Mouse (Mus musculus): ENCODE data around the gene Thpo. TPM values are rescaled to one million over a fixed set of nuclear protein-coding genes. Genes with fewer than 3 reads are reported as not detected.

Thpo gene
- polyA plus RNA-seq, 1 experiment from 2014 or later = 0.43 TPM

DNA sequence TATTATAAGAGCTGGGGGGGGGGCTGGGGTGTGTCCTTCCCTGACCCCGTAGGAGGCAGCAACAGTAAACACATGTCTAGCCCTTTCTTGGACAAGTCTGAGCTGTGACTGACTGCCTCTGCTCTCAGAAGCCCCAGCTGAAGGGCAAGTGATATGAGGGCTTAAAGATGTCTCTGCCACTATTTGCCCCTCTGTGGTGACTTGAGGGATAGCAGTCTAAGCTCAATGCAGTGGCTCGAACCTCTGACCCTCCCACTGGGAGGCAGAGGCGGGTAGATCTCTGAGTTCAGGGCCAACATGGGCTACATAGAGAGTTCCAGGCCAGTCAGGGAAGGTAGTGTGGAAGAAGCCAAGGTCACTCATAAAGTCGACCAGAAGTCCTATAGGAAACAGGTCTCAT, 23.5 kb downstream of the Thpo start:
- Histone ChIP-seq H3K9me3 (no peaks in the 10 kb centered on the region), H3K9ac (replicated peaks) (no peak overlapping the region), H3K27ac (replicated peaks) (no peak overlapping the region), H3K4me2 (replicated peaks) (no peak overlapping the region), H3K36me3 (peaks cover 69% of the 10 kb centered on the region), H3K4me1 (peaks cover 21% of the 10 kb centered on the region), H3K4me3 (no peak overlapping the region), H3K27me3 (no peaks in the 10 kb centered on the region)
- 86% methylated on average over 4 of the region's 4 CpGs for WGBS
- ATAC-seq (ENCODE audit: low FRiP score, low read depth) = no peak

DNA sequence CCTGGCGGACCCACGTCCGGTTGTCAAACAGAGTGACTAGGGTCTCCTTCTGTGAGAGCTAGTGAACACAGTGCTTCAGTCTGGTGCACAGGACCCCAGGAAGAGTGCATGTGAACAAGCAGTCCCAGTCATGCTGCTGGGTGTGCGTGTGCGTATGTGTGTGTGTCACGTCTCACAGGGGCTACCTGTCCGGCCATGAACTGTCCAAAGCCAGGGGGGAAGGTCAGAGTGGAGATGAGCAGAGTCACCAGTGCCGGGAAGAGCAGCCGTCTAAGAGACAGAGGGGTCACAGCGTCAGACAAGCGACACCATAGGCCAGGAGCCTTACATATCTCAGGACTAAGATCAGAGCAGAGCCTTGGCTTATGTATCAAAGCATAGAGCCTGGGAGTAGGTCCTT, 23.9 kb downstream of the Thpo start:
- H3K36me3 ChIP-seq = peaks cover 72% of the 10 kb centered on the region
- H3K9me3 ChIP-seq = no peaks in the 10 kb centered on the region
- H3K4me1 ChIP-seq = peaks cover 18% of the 10 kb centered on the region

DNA sequence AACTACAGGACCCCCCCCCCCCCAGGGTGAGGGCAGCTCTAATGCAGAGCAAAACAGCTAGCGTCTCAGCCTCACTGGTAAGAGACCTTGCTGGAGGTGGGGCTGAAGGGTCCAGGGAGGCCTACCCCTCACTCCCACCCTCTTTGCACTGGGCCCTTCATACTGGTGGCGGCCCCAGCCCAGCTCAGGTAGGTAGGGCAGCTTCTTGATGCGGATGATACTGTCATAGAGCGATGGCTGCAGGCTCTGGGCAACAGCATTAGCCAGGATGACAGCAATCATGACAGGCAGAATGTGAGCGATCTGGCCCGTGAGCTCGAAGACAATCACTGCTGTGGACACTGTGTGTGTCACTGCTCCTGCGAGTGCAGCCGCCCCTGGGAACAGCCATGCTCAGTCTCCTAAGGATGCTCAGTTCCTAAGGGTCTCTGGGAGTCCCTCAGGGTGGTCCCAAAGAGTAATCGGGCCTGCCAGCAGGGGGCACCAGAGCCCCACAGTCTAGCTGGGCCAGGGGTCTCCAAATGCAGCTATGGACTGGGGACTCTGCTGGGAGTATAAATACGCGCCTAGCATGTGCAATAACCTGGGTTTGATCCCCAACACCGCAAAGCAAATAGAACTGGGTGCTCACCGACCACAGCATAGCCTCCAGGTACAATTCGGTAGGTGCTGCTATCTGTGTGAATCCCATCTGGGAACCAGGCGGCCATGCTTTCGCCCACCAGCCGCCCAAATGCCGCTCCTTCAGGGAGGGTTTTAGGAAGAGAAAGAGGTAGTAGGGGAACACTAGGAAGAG, 25.2 kb downstream of the Thpo start:
- H3K36me3 ChIP-seq = peaks cover 72% of the 10 kb centered on the region
- peak; percentile 71 for ATAC-seq (ENCODE audit: low FRiP score, low read depth)

More for the DNA sequence above, 23.9 kb downstream of the Thpo start:
- Histone ChIP-seq H3K27ac (replicated peaks) (no peak overlapping the region), H3K27me3 (no peaks in the 10 kb centered on the region), H3K9ac (replicated peaks) (no peak overlapping the region), H3K4me3 (no peak overlapping the region), H3K4me2 (replicated peaks) (no peak overlapping the region)
- ATAC-seq (ENCODE audit: low FRiP score, low read depth) = no peak
- 93% methylated on average over 11 of the region's 11 CpGs for WGBS

DNA sequence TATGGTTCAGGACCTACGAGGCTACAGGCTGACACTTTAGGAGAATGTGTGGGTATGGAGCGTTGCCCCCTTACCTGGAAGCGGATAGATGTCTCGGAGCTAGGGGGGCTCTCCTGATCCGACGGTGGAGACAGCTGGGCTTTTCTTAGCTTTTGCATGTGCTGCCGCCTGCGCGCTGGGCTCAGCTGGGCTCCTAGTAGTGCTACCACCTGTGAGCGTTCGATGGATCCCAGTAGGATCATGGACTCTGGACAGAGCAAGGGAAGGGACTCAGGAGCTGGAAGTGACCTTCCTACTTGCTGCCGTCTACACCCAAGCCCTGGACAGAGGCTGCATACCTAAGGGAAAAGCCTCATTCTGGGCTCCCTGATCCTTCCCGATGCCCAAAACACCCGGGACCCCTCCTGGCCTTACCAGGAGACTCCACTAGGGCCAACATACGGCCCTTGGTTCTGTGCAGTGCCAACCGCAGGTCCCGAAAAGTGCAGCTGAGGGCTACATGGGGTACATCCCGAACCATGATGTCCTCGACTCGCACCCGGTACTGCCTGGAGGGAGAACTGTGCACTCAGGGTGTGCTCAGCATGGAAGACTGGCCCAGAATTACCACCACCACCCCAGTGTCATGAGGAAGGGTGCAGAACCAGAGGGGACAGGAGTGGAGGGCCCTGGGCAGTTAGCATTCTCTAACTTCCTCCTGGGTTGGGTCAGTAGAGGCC, 25.9 kb downstream of the Thpo start:
- no peak for ATAC-seq (ENCODE audit: low FRiP score, low read depth)

More for the DNA sequence above, 25.2 kb downstream of the Thpo start:
- Histone ChIP-seq H3K4me3 (no peak overlapping the region), H3K4me1 (peaks cover 5% of the 10 kb centered on the region), H3K9me3 (no peaks in the 10 kb centered on the region), H3K27ac (replicated peaks) (no peak overlapping the region), H3K4me2 (replicated peaks) (no peak overlapping the region), H3K9ac (replicated peaks) (no peak overlapping the region), H3K27me3 (no peaks in the 10 kb centered on the region)
- 75% methylated on average over 19 of the region's 19 CpGs for WGBS

DNA sequence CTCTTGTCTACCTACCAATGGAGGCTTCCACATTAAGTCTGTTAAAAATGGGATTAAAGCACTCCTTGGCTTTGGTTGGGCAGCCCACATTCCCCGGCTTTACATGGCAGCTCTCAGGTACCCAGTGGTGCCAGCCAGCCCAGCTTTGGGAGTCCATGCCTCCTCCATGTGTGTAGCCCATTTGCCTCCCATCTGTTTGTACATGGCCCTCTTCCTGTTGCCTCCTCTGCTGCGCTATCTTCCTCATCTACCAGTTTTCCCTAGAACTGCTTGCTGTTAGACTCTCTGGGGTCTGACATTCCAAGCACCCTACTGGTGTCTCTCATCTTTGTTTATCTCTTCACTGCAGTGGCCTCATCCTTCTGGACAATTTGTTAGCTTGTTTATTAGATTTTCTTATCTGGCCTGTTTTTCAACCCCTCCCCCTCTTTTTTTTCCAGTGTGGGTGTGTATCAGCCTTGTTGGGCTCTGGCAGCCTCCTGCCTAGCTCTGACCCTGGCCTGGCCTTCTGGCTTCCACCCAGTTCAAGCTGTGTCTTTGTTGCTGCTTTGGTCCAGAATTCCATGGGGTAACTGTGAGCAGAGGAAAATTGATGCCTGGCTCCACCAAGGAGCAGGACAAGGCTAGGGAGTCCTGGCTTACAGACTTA, 27.8 kb downstream of the Thpo start:
- Histone ChIP-seq H3K9me3 (no peaks in the 10 kb centered on the region), H3K9ac (replicated peaks) (no peak overlapping the region), H3K4me2 (replicated peaks) (no peak overlapping the region), H3K4me3 (no peak overlapping the region), H3K36me3 (peaks cover 53% of the 10 kb centered on the region), H3K27ac (replicated peaks) (no peak overlapping the region), H3K4me1 (peaks cover 16% of the 10 kb centered on the region), H3K27me3 (no peaks in the 10 kb centered on the region)
- 90% methylated on average over 2 of the region's 2 CpGs for WGBS
- ATAC-seq (ENCODE audit: low FRiP score, low read depth) = no peak

More for the DNA sequence above, 25.9 kb downstream of the Thpo start:
- Histone ChIP-seq H3K9ac (replicated peaks) (no peak overlapping the region), H3K27me3 (no peaks in the 10 kb centered on the region), H3K4me1 (no peaks in the 10 kb centered on the region), H3K27ac (replicated peaks) (no peak overlapping the region), H3K36me3 (peaks cover 71% of the 10 kb centered on the region), H3K4me3 (no peak overlapping the region), H3K9me3 (no peaks in the 10 kb centered on the region), H3K4me2 (replicated peaks) (no peak overlapping the region)
- WGBS = 91% methylated on average over 21 of the region's 21 CpGs

DNA sequence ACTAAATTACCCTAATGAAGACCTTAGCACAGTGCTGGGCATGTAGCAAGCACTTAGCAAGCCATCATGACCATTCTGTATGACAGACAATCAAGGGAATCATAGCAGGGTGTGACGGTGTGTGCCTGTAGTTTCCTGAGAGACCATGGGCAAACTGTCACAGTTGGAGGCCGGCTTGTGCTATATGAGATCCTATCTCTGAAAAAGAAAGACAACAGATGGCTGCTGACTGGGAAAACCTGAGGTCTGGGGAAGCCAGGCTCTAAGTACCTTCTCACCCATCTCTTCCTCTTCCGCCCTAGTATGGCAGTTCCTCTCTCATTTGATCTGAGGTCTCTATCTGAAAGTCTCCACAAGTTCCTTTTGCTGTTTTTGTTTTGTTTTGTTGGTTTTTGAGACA, 28.5 kb downstream of the Thpo start:
- ATAC-seq (ENCODE audit: low FRiP score, low read depth) = no peak
- Histone ChIP-seq H3K4me3 (no peak overlapping the region), H3K4me2 (replicated peaks) (no peak overlapping the region), H3K36me3 (peaks cover 46% of the 10 kb centered on the region), H3K9ac (replicated peaks) (no peak overlapping the region), H3K27me3 (no peaks in the 10 kb centered on the region), H3K4me1 (peaks cover 19% of the 10 kb centered on the region), H3K27ac (replicated peaks) (no peak overlapping the region), H3K9me3 (no peaks in the 10 kb centered on the region)
- WGBS = 85% methylated on average over 3 of the region's 3 CpGs

DNA sequence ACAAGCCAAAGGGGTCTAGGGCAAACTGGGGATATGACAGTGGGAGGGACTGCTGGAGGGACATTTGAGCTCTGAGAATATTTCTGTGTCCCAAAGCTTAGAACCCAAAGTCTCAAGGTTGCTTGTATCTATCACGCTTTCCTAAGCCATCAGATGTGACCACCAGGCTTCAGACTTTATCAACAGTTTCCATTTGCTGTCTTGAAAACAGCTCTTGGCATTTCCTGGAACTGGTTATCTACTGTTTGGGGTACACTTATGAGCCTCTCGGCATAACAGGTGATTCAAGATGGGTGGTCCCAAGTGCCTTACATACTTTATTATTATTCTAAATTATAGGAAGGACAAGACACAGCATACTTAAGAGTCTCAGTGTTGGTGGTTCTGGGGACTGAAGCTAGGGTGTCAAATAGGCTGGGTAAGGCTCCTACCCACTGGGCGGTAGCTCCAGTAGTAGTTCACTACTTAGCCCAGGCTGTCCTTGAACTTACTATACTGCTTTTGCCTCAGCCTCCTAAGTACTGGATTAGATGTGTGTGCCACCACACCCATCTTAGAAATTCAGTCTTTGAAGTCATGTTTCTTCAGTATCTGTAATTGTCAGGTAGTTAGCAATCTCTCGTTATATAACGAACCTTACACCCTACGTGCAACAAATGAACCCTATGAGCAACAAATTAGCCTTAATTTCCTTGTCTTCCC, 30.5 kb downstream of the Thpo start:
- peaks cover 25% of the 10 kb centered on the region for H3K4me1 ChIP-seq
- ATAC-seq (ENCODE audit: low FRiP score, low read depth) = no peak
- no peaks in the 10 kb centered on the region for H3K27me3 ChIP-seq
- no peak overlapping the region for H3K27ac ChIP-seq (replicated peaks)
- H3K4me2 ChIP-seq (replicated peaks) = no peak overlapping the region
- no peaks in the 10 kb centered on the region for H3K9me3 ChIP-seq
- 94% methylated on average over 6 of the region's 6 CpGs for WGBS
- no peak overlapping the region for H3K4me3 ChIP-seq
- H3K9ac ChIP-seq (replicated peaks) = no peak overlapping the region
- H3K36me3 ChIP-seq = peaks cover 43% of the 10 kb centered on the region

DNA sequence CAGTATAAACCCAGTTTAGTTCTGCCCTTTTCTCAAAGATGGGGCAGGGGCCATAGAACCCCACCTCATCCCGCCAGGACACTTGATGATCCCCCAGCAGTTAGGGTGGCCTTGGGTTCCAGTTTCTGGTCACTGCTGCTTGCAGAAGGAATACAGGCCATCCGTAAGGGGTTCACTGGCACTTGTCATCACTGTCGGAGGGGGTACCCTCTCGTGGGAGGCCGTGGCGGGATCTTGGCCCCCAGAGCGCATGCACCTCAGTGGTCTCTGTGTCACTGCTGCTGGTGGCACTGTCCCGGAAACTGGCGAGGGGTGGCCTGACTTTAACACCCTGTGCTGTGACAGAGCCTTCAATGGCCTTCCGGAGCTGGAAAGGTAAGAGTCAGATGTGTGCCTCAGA, 31.2 kb downstream of the Thpo start:
- Histone ChIP-seq H3K9ac (replicated peaks) (no peak overlapping the region), H3K9me3 (no peaks in the 10 kb centered on the region), H3K4me2 (replicated peaks) (no peak overlapping the region), H3K27ac (replicated peaks) (no peak overlapping the region), H3K4me1 (peaks cover 25% of the 10 kb centered on the region), H3K27me3 (no peaks in the 10 kb centered on the region), H3K36me3 (peaks cover 38% of the 10 kb centered on the region), H3K4me3 (no peak overlapping the region)
- ATAC-seq (ENCODE audit: low FRiP score, low read depth) = no peak
- WGBS = 92% methylated on average over 10 of the region's 10 CpGs

DNA sequence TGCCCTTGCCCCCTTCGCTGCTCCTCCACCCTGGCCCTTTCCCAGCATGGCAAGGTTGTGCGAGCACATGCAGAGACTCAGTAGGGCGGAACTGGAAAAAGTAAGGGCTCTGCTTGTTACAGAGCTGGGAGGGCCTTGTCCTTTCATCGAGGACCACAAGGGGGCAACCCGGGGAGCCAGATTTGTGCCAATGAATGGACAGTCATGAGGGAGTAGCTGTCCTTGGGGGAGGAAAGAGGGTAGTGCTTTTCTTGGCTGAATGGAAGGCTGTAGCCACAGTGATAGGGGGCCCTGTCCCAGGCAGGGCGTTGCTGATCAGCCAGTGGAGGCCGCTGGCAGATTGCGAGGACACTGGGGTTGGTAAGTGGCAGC, 31.8 kb downstream of the Thpo start:
- H3K9ac ChIP-seq (replicated peaks) = peak overlapping the region; percentile 37; the same call in 1 of the 2 replicates
- no peaks in the 10 kb centered on the region for H3K27me3 ChIP-seq
- H3K4me3 ChIP-seq = no peak overlapping the region
- peak; percentile 72 for ATAC-seq (ENCODE audit: low FRiP score, low read depth)
- H3K4me1 ChIP-seq = peaks cover 25% of the 10 kb centered on the region
- WGBS = 3% methylated on average over 8 of the region's 8 CpGs
- no peaks in the 10 kb centered on the region for H3K9me3 ChIP-seq
- peak overlapping the region; percentile 69 for H3K27ac ChIP-seq (replicated peaks)
- peaks cover 32% of the 10 kb centered on the region for H3K36me3 ChIP-seq
- peak overlapping the region; percentile 10; the same call in 1 of the 2 replicates for H3K4me2 ChIP-seq (replicated peaks)

DNA sequence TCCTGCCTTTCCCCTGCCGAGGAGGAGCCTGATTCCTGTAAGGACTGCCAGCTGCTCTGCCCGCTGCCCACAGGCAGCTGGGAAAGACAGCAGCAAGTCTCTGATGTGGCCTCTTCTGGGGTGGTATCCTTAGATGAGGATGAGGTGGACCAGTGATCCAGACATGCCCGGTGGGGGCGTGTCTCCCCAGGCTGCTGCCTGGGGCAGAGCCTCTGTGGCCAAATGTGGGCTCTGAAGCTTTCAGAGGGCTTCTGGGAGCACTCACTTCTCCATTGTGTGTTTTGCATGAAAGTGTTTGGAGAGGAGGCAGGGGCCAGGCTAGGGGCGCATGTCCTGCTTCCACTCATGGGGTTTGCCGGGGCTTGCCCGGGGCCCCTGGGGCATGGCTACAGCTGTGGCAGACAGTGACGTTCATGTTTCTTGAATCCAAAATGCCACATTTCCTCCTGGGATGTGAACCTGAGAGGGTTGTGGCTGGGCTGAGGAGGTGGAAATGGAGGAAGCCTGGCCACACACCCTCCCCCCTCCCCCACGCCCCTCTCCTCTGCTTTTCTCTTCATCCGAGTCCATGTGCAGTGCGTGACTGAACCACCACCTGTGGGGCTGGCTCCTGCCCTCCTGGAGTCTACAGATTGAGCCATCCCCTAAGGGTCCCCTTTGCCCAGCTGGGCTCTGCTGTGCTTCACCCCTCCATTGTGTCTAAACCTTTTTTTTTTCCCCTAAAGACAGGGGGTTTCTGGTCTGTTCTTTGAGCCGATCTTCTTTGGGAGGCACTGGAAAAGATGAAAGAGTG, 32.4 kb downstream of the Thpo start:
- H3K27me3 ChIP-seq = no peaks in the 10 kb centered on the region
- H3K4me1 ChIP-seq = peaks cover 25% of the 10 kb centered on the region
- H3K9me3 ChIP-seq = no peaks in the 10 kb centered on the region
- H3K9ac ChIP-seq (replicated peaks) = peak overlapping the region; percentile 37
- peak; percentile 65 for ATAC-seq (ENCODE audit: low FRiP score, low read depth)
- 11% methylated on average over 12 of the region's 12 CpGs for WGBS
- H3K4me3 ChIP-seq = no peak overlapping the region
- H3K4me2 ChIP-seq (replicated peaks) = peak overlapping the region; percentile 10
- H3K36me3 ChIP-seq = peaks cover 26% of the 10 kb centered on the region
- H3K27ac ChIP-seq (replicated peaks) = peak overlapping the region; percentile 69

DNA sequence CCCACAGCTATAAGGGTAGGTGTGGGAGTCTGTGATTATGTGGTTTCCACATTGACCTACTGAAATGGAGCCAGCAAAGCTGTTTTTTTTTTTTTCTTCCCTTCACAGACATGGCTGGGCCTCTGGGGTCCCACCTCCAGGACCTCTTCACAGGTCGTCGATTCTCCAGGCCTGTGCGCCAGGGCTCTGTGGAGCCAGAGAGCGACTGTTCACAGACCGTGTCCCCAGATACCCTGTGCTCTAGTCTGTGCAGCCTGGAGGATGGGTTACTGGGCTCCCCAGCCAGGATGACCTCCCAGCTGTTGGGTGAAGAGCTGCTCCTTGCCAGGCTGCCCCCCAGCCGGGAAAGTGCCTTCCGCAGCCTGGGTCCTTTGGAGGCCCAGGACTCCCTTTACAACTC, 33.0 kb downstream of the Thpo start:
- H3K4me3 ChIP-seq = no peak overlapping the region
- H3K4me1 ChIP-seq = peaks cover 31% of the 10 kb centered on the region
- ATAC-seq (ENCODE audit: low FRiP score, low read depth) = no peak
- H3K9ac ChIP-seq (replicated peaks) = peak overlapping the region; percentile 37
- H3K9me3 ChIP-seq = no peaks in the 10 kb centered on the region
- H3K36me3 ChIP-seq = peaks cover 20% of the 10 kb centered on the region
- H3K27ac ChIP-seq (replicated peaks) = peak overlapping the region; percentile 69
- 38% methylated on average over 7 of the region's 7 CpGs for WGBS
- H3K27me3 ChIP-seq = no peaks in the 10 kb centered on the region
- no peak overlapping the region for H3K4me2 ChIP-seq (replicated peaks)

All from midbrain, embryonic 12.5 days (tissue).